Mouse (Mus musculus): Measurements from ENCODE around the gene Gm35549.

DNA sequence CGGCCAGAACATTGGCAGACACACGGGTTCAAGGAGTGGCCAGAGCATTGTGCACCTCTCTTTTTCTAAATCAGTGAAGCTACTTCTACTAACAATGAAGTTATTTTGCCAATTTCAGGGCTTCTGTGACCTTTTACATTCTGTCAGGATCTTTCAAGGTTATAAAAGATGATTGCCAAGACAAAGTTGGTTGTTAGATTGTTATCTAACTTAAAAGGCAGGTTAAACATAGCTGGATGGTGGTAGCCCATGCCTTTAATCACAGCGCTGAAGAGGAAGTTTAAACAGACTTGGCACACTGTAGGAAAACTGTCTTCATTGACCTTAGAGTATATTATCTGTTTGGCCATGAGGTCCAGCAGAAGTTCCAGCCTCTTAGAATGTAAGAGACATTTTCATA is 1.8 kb upstream of the Gm35549 start:
- TF ChIP-seq CTCF (IDR thresholded peaks at IDR 0.05) (no peak), EP300 (IDR thresholded peaks at IDR 0.05) (no peak)
